Mouse (Mus musculus) CH12.LX (cell line): ENCODE measurements at regions not wholly inside any gene's neighbourhood (a gene's known extent, or its start where the extent isn't known, plus 50 kb on each side); places are given as distances from the start of the nearest gene placed in this dataset.

Source experiments
- DNase-seq: peaks from one replicate; pipeline ENCODE4 v3.0.0-alpha.2; 2013; ENCODE audit errors: extremely low read depth
- H3K27ac ChIP-seq: 2 replicates; pipeline ENCODE4 v1.5.1; 2012; ENCODE audit warnings: low read depth, mild to moderate bottlenecking, control low read depth, moderate library complexity; ENCODE audit not compliant: insufficient read depth
- H3K27me3 ChIP-seq: replicated peaks from 2 replicates; pipeline ENCODE3; 2012; ENCODE audit warnings: inconsistent platforms
- H3K36me3 ChIP-seq, 2 experiments: replicated peaks in 1 of 2; 2 replicates each; pipeline versions ENCODE3 to v1.6.1; 2012; ENCODE audit warnings: inconsistent platforms in 1 of 2, low read length in 1 of 2, mild to moderate bottlenecking in 1 of 2, mixed read lengths in 1 of 2, moderate library complexity in 1 of 2; ENCODE audit not compliant: control insufficient read depth in 1 of 2, insufficient read depth in 1 of 2
- H3K4me1 ChIP-seq, 2 experiments: 2 replicates each; pipeline ENCODE4 v1.6.1; 2012; ENCODE audit warnings: inconsistent platforms in 1 of 2, moderate library complexity in 1 of 2; ENCODE audit not compliant: insufficient read depth in 2 of 2, control insufficient read depth in 1 of 2
- H3K4me2 ChIP-seq: 2 replicates; pipeline ENCODE4 v1.6.1; 2012; ENCODE audit warnings: low read depth, mild to moderate bottlenecking, control low read depth; ENCODE audit not compliant: poor library complexity, insufficient read depth, severe bottlenecking
- H3K4me3 ChIP-seq, 3 experiments: fragments of 150-350 bp in 1 of 3; sonication (generic) in 1 of 3; replicated peaks in 1 of 3; 2 replicates each; pipeline versions ENCODE3 to v1.5.1; 2011 to 2012; ENCODE audit warnings: low read depth in 2 of 3, low read length in 2 of 3, mild to moderate bottlenecking in 2 of 3, moderate library complexity in 2 of 3, control low read depth in 1 of 3, improper control_type of control experiment in 1 of 3, inconsistent platforms in 1 of 3, mixed read lengths in 1 of 3; ENCODE audit not compliant: poor library complexity in 1 of 3
- H3K79me2 ChIP-seq: replicated peaks from 2 replicates; pipeline ENCODE4 v1.6.1; 2012; ENCODE audit warnings: mild to moderate bottlenecking, moderate library complexity; ENCODE audit not compliant: control insufficient read depth, poor library complexity, insufficient read depth, severe bottlenecking; ENCODE audit errors: extremely low read depth
- H3K9ac ChIP-seq: 2 replicates; pipeline ENCODE4 v1.6.1; 2012; ENCODE audit warnings: low read depth, mild to moderate bottlenecking, control low read depth, moderate library complexity; ENCODE audit not compliant: insufficient read depth
- H3K9me3 ChIP-seq: replicated peaks from 2 replicates; pipeline ENCODE3; 2012; ENCODE audit warnings: low read length, inconsistent platforms, mixed read lengths
- BHLHE40 ChIP-seq: IDR thresholded peaks from 2 replicates; pipeline ENCODE4 v1.6.1; 2011; ENCODE audit warnings: mild to moderate bottlenecking, low read depth, low read length, improper control_type of control experiment
- CHD1 ChIP-seq: IDR thresholded peaks from 2 replicates; pipeline ENCODE4 v1.6.1; 2012; ENCODE audit warnings: low read depth, low read length, improper control_type of control experiment, inconsistent platforms
- CHD2 ChIP-seq: IDR thresholded peaks from 2 replicates; pipeline ENCODE4 v1.6.1; 2011; ENCODE audit warnings: low read length, improper control_type of control experiment
- CTCF ChIP-seq, 2 experiments: IDR thresholded peaks in 1 of 2; conservative IDR thresholded peaks in 1 of 2; 2 replicates each; pipeline ENCODE4 v1.5.1; 2011 to 2012; ENCODE audit warnings: low read depth in 2 of 2, low read length in 2 of 2, improper control_type of control experiment in 1 of 2, inconsistent platforms in 1 of 2, mild to moderate bottlenecking in 1 of 2, moderate library complexity in 1 of 2
- E2F4 ChIP-seq: IDR thresholded peaks from 2 replicates; pipeline ENCODE4 v1.6.1; 2011; ENCODE audit warnings: low read depth, low read length, improper control_type of control experiment; ENCODE audit not compliant: insufficient replicate concordance
- HCFC1 ChIP-seq: IDR thresholded peaks from 2 replicates; pipeline ENCODE4 v1.6.1; 2012; ENCODE audit warnings: low read depth, mild to moderate bottlenecking, inconsistent platforms, low read length, improper control_type of control experiment
- IRF4 ChIP-seq: IDR thresholded peaks from 2 replicates; pipeline ENCODE4 v1.6.1; 2014; ENCODE audit warnings: low read depth, mild to moderate bottlenecking, inconsistent platforms, low read length, improper control_type of control experiment
- JUND ChIP-seq: conservative IDR thresholded peaks from 2 replicates; pipeline ENCODE4 v1.6.1; 2011; ENCODE audit warnings: low read depth, low read length, improper control_type of control experiment
- KAT2A ChIP-seq: IDR thresholded peaks from 2 replicates; pipeline ENCODE4 v1.6.1; 2012; ENCODE audit warnings: low read length, improper control_type of control experiment, inconsistent platforms; ENCODE audit not compliant: insufficient replicate concordance
- MAFK ChIP-seq: IDR thresholded peaks from 2 replicates; pipeline ENCODE4 v1.6.1; 2011; ENCODE audit warnings: low read length, improper control_type of control experiment; ENCODE audit not compliant: insufficient replicate concordance
- MAX ChIP-seq: IDR thresholded peaks from 2 replicates; pipeline ENCODE4 v1.6.1; 2011; ENCODE audit warnings: low read length, improper control_type of control experiment
- MYC ChIP-seq: IDR thresholded peaks from 2 replicates; pipeline ENCODE4 v1.6.1; 2011; ENCODE audit warnings: low read depth, mild to moderate bottlenecking, improper control_type of control experiment, low read length
- NELFE ChIP-seq: IDR thresholded peaks from 2 replicates; pipeline ENCODE4 v1.6.1; 2011; ENCODE audit warnings: low read depth, low read length, improper control_type of control experiment
- NRF1 ChIP-seq: IDR thresholded peaks from 2 replicates; pipeline ENCODE4 v1.6.1; 2014; ENCODE audit warnings: low read depth, mild to moderate bottlenecking, inconsistent platforms, low read length, improper control_type of control experiment, moderate library complexity
- PAX5 ChIP-seq: IDR thresholded peaks from 2 replicates; pipeline ENCODE4 v1.6.1; 2012; ENCODE audit warnings: low read length, inconsistent platforms, mixed read lengths
- RAD21 ChIP-seq: IDR thresholded peaks from 2 replicates; pipeline ENCODE4 v1.6.1; 2011; ENCODE audit warnings: low read depth, mild to moderate bottlenecking, low read length, improper control_type of control experiment, moderate library complexity
- SIN3A ChIP-seq: IDR thresholded peaks from 2 replicates; pipeline ENCODE4 v1.6.1; 2012; ENCODE audit warnings: low read length, improper control_type of control experiment, inconsistent platforms
- SMC3 ChIP-seq: IDR thresholded peaks from 2 replicates; pipeline ENCODE4 v1.6.1; 2011; ENCODE audit warnings: low read depth, low read length, improper control_type of control experiment
- TBP ChIP-seq: conservative IDR thresholded peaks from 2 replicates; pipeline ENCODE4 v1.6.1; 2011; ENCODE audit warnings: low read depth, low read length, improper control_type of control experiment
- USF1 ChIP-seq: IDR thresholded peaks from 2 replicates; pipeline ENCODE4 v1.6.1; 2014; ENCODE audit warnings: low read depth, mild to moderate bottlenecking, inconsistent platforms, low read length, improper control_type of control experiment
- USF2 ChIP-seq: conservative IDR thresholded peaks from 2 replicates; pipeline ENCODE4 v1.6.1; 2011; ENCODE audit warnings: low read depth, low read length, improper control_type of control experiment
- ZC3H11A ChIP-seq: IDR thresholded peaks from 2 replicates; pipeline ENCODE4 v1.6.1; 2012; ENCODE audit warnings: low read depth, mild to moderate bottlenecking, inconsistent platforms, low read length, improper control_type of control experiment
- ZMIZ1 ChIP-seq: IDR thresholded peaks from 2 replicates; pipeline ENCODE4 v1.6.1; 2012; ENCODE audit warnings: low read depth, mild to moderate bottlenecking, inconsistent platforms, low read length, improper control_type of control experiment
- dilution Hi-C: fragments of 300-500 bp; cut with MboI; formaldehyde crosslinking; loops from 2 replicates; pipeline ENCODE4 v1.14.3; 2020; ENCODE audit warnings: low sequenced_read_pairs; ENCODE audit not compliant: extremely low pct_unique_long_range_greater_than_20kb, extremely low pct_ligation_motif_present
- in situ Hi-C: fragments of 300-500 bp; cut with MboI; formaldehyde crosslinking; loops from 3 replicates; pipeline ENCODE4 v1.14.3; 2019; ENCODE audit warnings: low sequenced_read_pairs, low pct_ligation_motif_present, low pct_unique_long_range_greater_than_20kb, mixed read lengths

DNA sequence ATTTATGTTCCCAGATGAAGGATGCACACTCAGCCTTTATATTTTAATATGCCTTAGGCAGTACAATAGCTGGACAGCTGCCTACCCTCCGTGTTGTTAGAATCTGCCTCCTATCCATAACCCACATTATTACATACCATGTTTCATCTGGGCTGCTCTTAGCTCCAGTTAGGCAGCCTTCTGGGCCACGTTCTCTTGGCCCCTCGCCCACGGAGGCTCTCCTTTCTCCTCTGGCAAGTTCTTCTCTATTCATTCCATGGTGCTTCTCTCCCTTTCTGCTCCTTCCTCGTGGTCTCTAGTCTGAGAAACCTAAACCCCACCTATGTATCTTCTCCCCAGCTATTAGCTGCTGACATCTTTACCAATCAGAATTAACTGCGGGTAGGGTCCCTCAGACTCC, 152.7 kb upstream of the Hs6st1 start:
- no peak for DNase-seq
- H3K9ac ChIP-seq: no peak overlapping the region
- H3K9me3 ChIP-seq: no peaks in the 10 kb centered on the region
- H3K27ac ChIP-seq: no peak overlapping the region
- no peaks in the 10 kb centered on the region for H3K27me3 ChIP-seq
- no peak overlapping the region for H3K4me2 ChIP-seq
- no peak for TF ChIP-seq SIN3A
- TF ChIP-seq HCFC1: no peak
- no peak for TF ChIP-seq TBP
- TF ChIP-seq ZMIZ1: no peak
- TF ChIP-seq USF2: no peak
- TF ChIP-seq PAX5: no peak
- TF ChIP-seq MAX: no peak
- no peak for TF ChIP-seq NELFE
- no peak for TF ChIP-seq CHD2
- no peak for TF ChIP-seq SMC3
- no peak for TF ChIP-seq ZC3H11A
- no peak for TF ChIP-seq IRF4
- TF ChIP-seq JUND: no peak
- TF ChIP-seq MYC: no peak
- TF ChIP-seq RAD21: no peak
- TF ChIP-seq, all 38 proteins: peak for 0
- dilution Hi-C loops: no loop called here
- Histone ChIP-seq H3K4me3 (no peak overlapping the region), H3K4me1 (no peaks in the 10 kb centered on the region), H3K36me3 (no peaks in the 10 kb centered on the region), H3K79me2 (no peaks in the 10 kb centered on the region)
- in situ Hi-C loops: no loop called here

DNA sequence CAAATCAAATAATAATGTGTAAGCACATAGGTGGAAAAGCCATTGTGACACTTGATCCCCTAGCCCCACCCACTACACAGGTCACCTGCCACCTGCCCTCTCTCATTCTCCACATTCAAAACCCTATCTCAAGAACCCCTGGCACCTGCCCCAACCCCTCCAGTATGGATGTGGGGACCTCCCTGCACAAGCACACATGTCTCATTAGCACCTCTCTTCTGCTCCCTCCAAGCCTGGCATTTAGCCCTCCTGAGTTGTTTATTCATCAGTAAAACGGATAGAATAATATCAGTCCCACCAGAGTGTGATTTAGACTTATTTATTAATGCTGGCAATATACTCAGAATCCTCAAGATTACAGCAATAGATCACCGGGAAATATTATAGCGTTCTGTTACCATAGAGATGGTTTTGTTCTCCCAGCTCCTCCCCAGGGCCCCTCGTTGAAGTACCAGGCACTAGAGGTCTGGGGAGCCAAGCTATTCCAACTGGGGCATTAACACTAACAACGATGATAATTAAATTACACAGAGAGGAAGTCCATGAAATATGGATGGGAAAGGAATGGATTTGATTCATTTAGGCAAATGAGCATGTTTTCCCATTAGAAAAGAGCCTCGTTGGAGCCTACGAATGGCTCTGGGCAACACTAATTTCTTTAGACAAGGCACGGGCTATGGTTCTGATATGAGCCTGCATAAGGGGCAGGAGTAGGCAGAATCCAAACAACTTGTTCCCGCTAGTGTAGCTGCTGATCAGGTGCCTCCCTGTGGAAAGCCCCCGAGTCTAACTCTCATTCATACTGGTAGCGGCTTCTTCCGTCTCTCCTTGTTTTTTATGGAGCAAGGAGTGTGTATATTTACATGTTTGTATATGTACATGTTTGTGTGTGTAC, 148.1 kb upstream of the Hs6st1 start:
- TF ChIP-seq CTCF (conservative IDR thresholded peaks at IDR 0.05 in 1 of 2, IDR thresholded peaks at IDR 0.05 in 1 of 2; ENCODE audit: low read depth in 2 of 2, low read length in 2 of 2) (no peak), E2F4 (no peak), CHD2 (no peak), KAT2A (no peak), CHD1 (no peak), NRF1 (no peak), SMC3 (no peak), BHLHE40 (no peak), MAFK (no peak), NELFE (no peak), USF1 (no peak), ZC3H11A (no peak)
- TF ChIP-seq, all 38 proteins: peak for 0
- dilution Hi-C loops: no loop called here

More for the DNA sequence above, 148.1 kb upstream of the Hs6st1 start:
- no peaks in the 10 kb centered on the region for H3K4me1 ChIP-seq
- H3K36me3 ChIP-seq: no peaks in the 10 kb centered on the region
- no peak overlapping the region for H3K9ac ChIP-seq
- in situ Hi-C loops: no loop called here
- H3K27me3 ChIP-seq: no peaks in the 10 kb centered on the region
- no peak overlapping the region for H3K4me2 ChIP-seq
- no peaks in the 10 kb centered on the region for H3K9me3 ChIP-seq
- H3K79me2 ChIP-seq: no peaks in the 10 kb centered on the region
- H3K27ac ChIP-seq: no peak overlapping the region
- H3K4me3 ChIP-seq: no peak overlapping the region
- DNase-seq: no peak
